Mouse (Mus musculus): ENCODE results near the gene Hist1h3c. TPM values are rescaled to one million over a fixed set of nuclear protein-coding genes. Genes with fewer than 3 reads are reported as not detected.
A peak's percentile ranks its signal among the peaks of the same experiment; 100 is the strongest.
"Not testable (repeated sequence)": the region's sequence is repeated elsewhere in the genome, so short reads cannot be mapped to it uniquely, and the experiment has no call there.

The Hist1h3c gene
- polyA plus RNA-seq (2012; fragmentation: generic; extraction: Trizol): 6.1 TPM
- long read RNA-seq, experiment 1, partial matches to known transcripts: 0 of 1 reads
- long read RNA-seq, experiment 1, other reads (novel, unspliced or antisense): 0 of 1 reads
- long read RNA-seq, experiment 2, partial matches to known transcripts: 0 of 1 reads
- long read RNA-seq, experiment 2, other reads (novel, unspliced or antisense): 0 of 1 reads

GRCm38 (mm10) chr13:23745381-23746161 is at the start of gene Hist1h3c:
Gene Hist1h3c, minus strand, starts transcription at chr13:23745602.
- no peaks in the 10 kb centered on the region for H3K36me3 ChIP-seq (ENCODE audit: control insufficient read depth, insufficient read depth)
- H3K79me2 ChIP-seq (ENCODE audit: control insufficient read depth, insufficient read depth): no peaks in the 10 kb centered on the region
- H3K4me3 ChIP-seq (ENCODE audit: insufficient read depth, poor library complexity, severe bottlenecking): peak within 1 kb of the TSS; percentile 23
- no peaks in the 10 kb centered on the region for H3K27me3 ChIP-seq (ENCODE audit: control insufficient read depth, insufficient read depth, insufficient read length)
- no peak for TF ChIP-seq MYOG (IDR thresholded peaks at IDR 0.05; ENCODE audit: control insufficient read depth, extremely low read depth, insufficient read length)
- no peak for TF ChIP-seq FOSL1 (IDR thresholded peaks at IDR 0.05; ENCODE audit: insufficient read depth, low read length, poor library complexity, severe bottlenecking)
- TF ChIP-seq USF1 (IDR thresholded peaks at IDR 0.05; ENCODE audit: low read depth): peak; percentile 50
- TF ChIP-seq MAX (IDR thresholded peaks at IDR 0.05): no peak
- no peak for TF ChIP-seq MYOD1 (IDR thresholded peaks at IDR 0.05; ENCODE audit: control insufficient read depth, insufficient read length, low read depth)
- H3ac ChIP-seq (ENCODE audit: control insufficient read depth, insufficient read length, low read depth): peak within 1 kb of the TSS; percentile 76
- peaks cover 1% of the 10 kb centered on the region for H3K79me3 ChIP-seq (ENCODE audit: low read depth)

- Histone ChIP-seq H3K4me3 (ENCODE audit: insufficient read depth, poor library complexity, severe bottlenecking) (no peak overlapping the region), H3K36me3 (ENCODE audit: control insufficient read depth, insufficient read depth) (no peaks in the 10 kb centered on the region), H3K27me3 (ENCODE audit: control insufficient read depth, insufficient read depth, insufficient read length) (peaks cover 21% of the 10 kb centered on the region), H3K79me2 (ENCODE audit: control insufficient read depth, insufficient read depth) (no peaks in the 10 kb centered on the region), H3K79me3 (ENCODE audit: low read depth) (no peaks in the 10 kb centered on the region), H3ac (ENCODE audit: control insufficient read depth, insufficient read length, low read depth) (no peak overlapping the region)
- TF ChIP-seq MYOD1 (IDR thresholded peaks at IDR 0.05; ENCODE audit: control insufficient read depth, insufficient read length, low read depth) (no peak), CTCF (IDR thresholded peaks at IDR 0.05; ENCODE audit: control insufficient read depth, insufficient read depth, insufficient read length) (peak; percentile 42)
Observed at GRCm38 (mm10) chr13:23792520-23792919, 47.1 kb upstream of the Hist1h3c start.

GRCm38 (mm10) chr13:23779025-23779424 is 33.6 kb upstream of the Hist1h3c start:
- H3K79me3 ChIP-seq (ENCODE audit: low read depth): no peaks in the 10 kb centered on the region
- TF ChIP-seq MAX (IDR thresholded peaks at IDR 0.05) (no peak), CTCF (IDR thresholded peaks at IDR 0.05; ENCODE audit: control insufficient read depth, insufficient read depth, insufficient read length) (no peak), MYOG (IDR thresholded peaks at IDR 0.05; ENCODE audit: control insufficient read depth, extremely low read depth, insufficient read length) (no peak), MYOD1 (IDR thresholded peaks at IDR 0.05; ENCODE audit: control insufficient read depth, insufficient read length, low read depth) (no peak), FOSL1 (IDR thresholded peaks at IDR 0.05; ENCODE audit: insufficient read depth, low read length, poor library complexity, severe bottlenecking) (no peak), USF1 (IDR thresholded peaks at IDR 0.05; ENCODE audit: low read depth) (no peak), CEBPB (IDR thresholded peaks at IDR 0.05; ENCODE audit: low read depth) (no peak)
- H3K36me3 ChIP-seq (ENCODE audit: control insufficient read depth, insufficient read depth): no peaks in the 10 kb centered on the region
- H3K27me3 ChIP-seq (ENCODE audit: control insufficient read depth, insufficient read depth, insufficient read length): no peaks in the 10 kb centered on the region
- H3ac ChIP-seq (ENCODE audit: control insufficient read depth, insufficient read length, low read depth): no peak overlapping the region
- H3K79me2 ChIP-seq (ENCODE audit: control insufficient read depth, insufficient read depth): no peaks in the 10 kb centered on the region
- no peak overlapping the region for H3K4me3 ChIP-seq (ENCODE audit: insufficient read depth, poor library complexity, severe bottlenecking)

GRCm38 (mm10) chr13:23778339-23778738 is 32.9 kb upstream of the Hist1h3c start:
- Histone ChIP-seq H3ac (ENCODE audit: control insufficient read depth, insufficient read length, low read depth) (no peak overlapping the region), H3K36me3 (ENCODE audit: control insufficient read depth, insufficient read depth) (no peaks in the 10 kb centered on the region), H3K27me3 (ENCODE audit: control insufficient read depth, insufficient read depth, insufficient read length) (no peaks in the 10 kb centered on the region), H3K79me2 (ENCODE audit: control insufficient read depth, insufficient read depth) (no peaks in the 10 kb centered on the region), H3K79me3 (ENCODE audit: low read depth) (no peaks in the 10 kb centered on the region), H3K4me3 (ENCODE audit: insufficient read depth, poor library complexity, severe bottlenecking) (no peak overlapping the region)
- no peak for TF ChIP-seq MYOD1 (IDR thresholded peaks at IDR 0.05; ENCODE audit: control insufficient read depth, insufficient read length, low read depth)
- no peak for TF ChIP-seq MYOG (IDR thresholded peaks at IDR 0.05; ENCODE audit: control insufficient read depth, extremely low read depth, insufficient read length)
- no peak for TF ChIP-seq MAX (IDR thresholded peaks at IDR 0.05)
- TF ChIP-seq CEBPB (IDR thresholded peaks at IDR 0.05; ENCODE audit: low read depth): no peak
- no peak for TF ChIP-seq USF1 (IDR thresholded peaks at IDR 0.05; ENCODE audit: low read depth)
- TF ChIP-seq FOSL1 (IDR thresholded peaks at IDR 0.05; ENCODE audit: insufficient read depth, low read length, poor library complexity, severe bottlenecking): no peak
- no peak for TF ChIP-seq CTCF (IDR thresholded peaks at IDR 0.05; ENCODE audit: control insufficient read depth, insufficient read depth, insufficient read length)

- TF ChIP-seq MYOD1 (IDR thresholded peaks at IDR 0.05; ENCODE audit: control insufficient read depth, insufficient read length, low read depth) (no peak), CEBPB (IDR thresholded peaks at IDR 0.05; ENCODE audit: low read depth) (no peak), USF1 (IDR thresholded peaks at IDR 0.05; ENCODE audit: low read depth) (no peak), FOSL1 (IDR thresholded peaks at IDR 0.05; ENCODE audit: insufficient read depth, low read length, poor library complexity, severe bottlenecking) (no peak)
- Histone ChIP-seq H3K4me3 (ENCODE audit: insufficient read depth, poor library complexity, severe bottlenecking) (no peak overlapping the region), H3K79me3 (ENCODE audit: low read depth) (no peaks in the 10 kb centered on the region)
Observed at GRCm38 (mm10) chr13:23772561-23773313, 27.3 kb upstream of the Hist1h3c start.

GRCm38 (mm10) chr13:23769613-23770012 is 24.2 kb upstream of the Hist1h3c start, which contains the start of gene Trim38:
Gene Trim38, plus strand, starts transcription at chr13:23769913.
- H3K4me3 ChIP-seq (ENCODE audit: insufficient read depth, poor library complexity, severe bottlenecking); H3K27me3 ChIP-seq (ENCODE audit: control insufficient read depth, insufficient read depth, insufficient read length); H3K36me3 ChIP-seq (ENCODE audit: control insufficient read depth, insufficient read depth): not testable (repeated sequence)

More at GRCm38 (mm10) chr13:23772561-23773313, 27.3 kb upstream of the Hist1h3c start:
- Histone ChIP-seq H3K27me3 (ENCODE audit: control insufficient read depth, insufficient read depth, insufficient read length) (no peaks in the 10 kb centered on the region), H3ac (ENCODE audit: control insufficient read depth, insufficient read length, low read depth) (no peak overlapping the region), H3K36me3 (ENCODE audit: control insufficient read depth, insufficient read depth) (no peaks in the 10 kb centered on the region), H3K79me2 (ENCODE audit: control insufficient read depth, insufficient read depth) (no peaks in the 10 kb centered on the region)

More at GRCm38 (mm10) chr13:23769613-23770012, 24.2 kb upstream of the Hist1h3c start, which contains the start of gene Trim38:
- not testable (repeated sequence) for H3ac ChIP-seq (ENCODE audit: control insufficient read depth, insufficient read length, low read depth); H3K79me2 ChIP-seq (ENCODE audit: control insufficient read depth, insufficient read depth); H3K79me3 ChIP-seq (ENCODE audit: low read depth)
